Mouse (Mus musculus) testis, adult 2 months (tissue): ENCODE results near the gene Helz.

Experiments
- CTCF ChIP-seq: fragments of 200-500 bp; IDR thresholded peaks from 2 replicates; pipeline ENCODE4 v1.5.1; 2012; ENCODE audit warnings: low read depth, mild to moderate bottlenecking, inconsistent platforms, low read length, moderate library complexity; ENCODE audit not compliant: control insufficient read depth, insufficient read depth, insufficient replicate concordance
- POLR2A ChIP-seq: fragments of 200-500 bp; IDR thresholded peaks from 2 replicates; pipeline ENCODE4 v1.6.1; 2012; ENCODE audit warnings: low read depth, mild to moderate bottlenecking, inconsistent platforms, low read length, moderate library complexity; ENCODE audit not compliant: control insufficient read depth

DNA sequence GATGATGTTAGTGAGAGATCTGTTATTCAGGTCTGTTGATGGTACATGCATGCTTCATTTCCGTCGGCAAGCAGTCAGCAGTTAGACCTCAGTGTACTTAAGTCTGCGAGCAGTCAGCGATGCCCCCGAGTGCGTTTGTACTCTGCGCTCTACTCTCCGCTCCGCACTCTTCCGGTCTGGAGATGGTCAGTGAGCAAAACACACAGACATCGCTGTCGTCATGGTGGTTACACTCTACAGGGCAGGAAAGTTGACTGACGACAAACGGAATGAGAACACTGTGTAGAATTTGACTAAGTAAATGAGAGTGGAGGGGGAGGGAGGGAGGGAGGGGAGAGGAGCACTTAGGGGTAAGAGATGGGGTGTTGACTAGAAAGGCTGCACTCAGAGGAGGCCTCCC lies 101.7 kb downstream of the Helz start:
- TF ChIP-seq CTCF (no peak), POLR2A (no peak)
